Mouse (Mus musculus): Measurements from ENCODE around the gene Alx3. TPM values are rescaled to one million over a fixed set of nuclear protein-coding genes. Genes with fewer than 3 reads are reported as not detected.

Gene Alx3
- polyA plus RNA-seq (2021): 0.10 TPM

- ChIA-PET POLR2A (no interaction called here), CTCF (interaction anchor here (0.7 to 2.3 kb wide), 5 partner anchors 11 to 45 kb away, joined by 3 to 16 read pairs (median 4); no protein-coding TSS in a partner anchor)
- in situ Hi-C loops (cut with MboI; ENCODE audit: low pct_unique_long_range_greater_than_20kb): no loop called here
- ATAC-seq: no peak
- no peak for TF ChIP-seq CTCF (IDR thresholded peaks at IDR 0.05)
- DNase-seq (ENCODE audit: low read depth, low spot score): no peak
- no peaks in the 10 kb centered on the region for H3K27me3 ChIP-seq
Measured at GRCm38 (mm10) chr3:107594662-107595263, at the start of gene Alx3. TSS of gene Alx3 (plus strand) at chr3:107595031.

GRCm38 (mm10) chr3:107545278-107545677 is 49.6 kb upstream of the Alx3 start:
- TF ChIP-seq CTCF (IDR thresholded peaks at IDR 0.05): no peak
- DNase-seq (ENCODE audit: low read depth, low spot score): no peak
- in situ Hi-C loops (cut with MboI; ENCODE audit: low pct_unique_long_range_greater_than_20kb): no loop called here
- CTCF ChIA-PET: no interaction called here
- ATAC-seq: no peak
- POLR2A ChIA-PET: no interaction called here
- H3K27me3 ChIP-seq: no peaks in the 10 kb centered on the region

GRCm38 (mm10) chr3:107545716-107546412 is 49.0 kb upstream of the Alx3 start:
- DNase-seq (ENCODE audit: low read depth, low spot score): no peak
- CTCF ChIA-PET: interaction anchor here (6.2 kb wide), 1 partner anchor 13 kb away, joined by 48 read pairs; no protein-coding TSS in a partner anchor
- in situ Hi-C loops (cut with MboI; ENCODE audit: low pct_unique_long_range_greater_than_20kb): no loop called here
- ATAC-seq: peak; percentile 7
- POLR2A ChIA-PET: no interaction called here
- TF ChIP-seq CTCF (IDR thresholded peaks at IDR 0.05): no peak
- H3K27me3 ChIP-seq: no peaks in the 10 kb centered on the region

GRCm38 (mm10) chr3:107546956-107547355 is 47.9 kb upstream of the Alx3 start:
- no peak for DNase-seq (ENCODE audit: low read depth, low spot score)

GRCm38 (mm10) chr3:107550409-107551049 is 44.3 kb upstream of the Alx3 start:
- CTCF ChIA-PET: interaction anchor here (0.7 to 6.2 kb wide), 26 partner anchors 9 to 216 kb away, joined by 3 to 48 read pairs (median 4); no protein-coding TSS in a partner anchor
- no peaks in the 10 kb centered on the region for H3K27me3 ChIP-seq
- in situ Hi-C loops (cut with MboI; ENCODE audit: low pct_unique_long_range_greater_than_20kb): loop anchor here (10.0 kb wide), 1 partner anchor 144 kb away; the partner anchor contains the start of gene Ahcyl1
- no peak for DNase-seq (ENCODE audit: low read depth, low spot score)
- peak; percentile 32 for ATAC-seq
- POLR2A ChIA-PET: interaction anchor here (0.6 to 1.0 kb wide), 4 partner anchors 21 to 217 kb away, joined by 3 to 9 read pairs (median 4); no protein-coding TSS in a partner anchor
- no peak for TF ChIP-seq CTCF (IDR thresholded peaks at IDR 0.05)

More at GRCm38 (mm10) chr3:107546956-107547355, 47.9 kb upstream of the Alx3 start:
- in situ Hi-C loops (cut with MboI; ENCODE audit: low pct_unique_long_range_greater_than_20kb): no loop called here
- no peaks in the 10 kb centered on the region for H3K27me3 ChIP-seq
- ATAC-seq: peak; percentile 51
- POLR2A ChIA-PET: no interaction called here
- TF ChIP-seq CTCF (IDR thresholded peaks at IDR 0.05): no peak
- CTCF ChIA-PET: interaction anchor here (1.1 to 6.2 kb wide), 2 partner anchors 12 to 34 kb away, joined by 3 to 48 read pairs; no protein-coding TSS in a partner anchor

- CTCF ChIA-PET: interaction anchor here (0.7 to 3.1 kb wide), 6 partner anchors 11 to 312 kb away, joined by 3 to 18 read pairs (median 6); no protein-coding TSS in a partner anchor
- no peaks in the 10 kb centered on the region for H3K27me3 ChIP-seq
- no peak for TF ChIP-seq CTCF (IDR thresholded peaks at IDR 0.05)
Measured at GRCm38 (mm10) chr3:107554842-107555241, 40.0 kb upstream of the Alx3 start, which contains the start of gene Ubl4b. TSS of gene Ubl4b (minus strand) at chr3:107555073.

GRCm38 (mm10) chr3:107558740-107559139 is 36.1 kb upstream of the Alx3 start:
- ATAC-seq: peak; percentile 9
- no peak for TF ChIP-seq CTCF (IDR thresholded peaks at IDR 0.05)
- in situ Hi-C loops (cut with MboI; ENCODE audit: low pct_unique_long_range_greater_than_20kb): loop anchor here (10.0 kb wide), 1 partner anchor 136 kb away; the partner anchor contains the start of gene Ahcyl1
- H3K27me3 ChIP-seq: no peaks in the 10 kb centered on the region
- CTCF ChIA-PET: interaction anchor here (0.6 to 7.1 kb wide), 27 partner anchors 10 to 308 kb away, joined by 3 to 78 read pairs (median 4); no protein-coding TSS in a partner anchor
- no peak for DNase-seq (ENCODE audit: low read depth, low spot score)
- POLR2A ChIA-PET: interaction anchor here (1.0 to 1.8 kb wide), 3 partner anchors 10 to 118 kb away, joined by 3 to 6 read pairs (median 5); no protein-coding TSS in a partner anchor

More at GRCm38 (mm10) chr3:107554842-107555241, 40.0 kb upstream of the Alx3 start, which contains the start of gene Ubl4b:
- POLR2A ChIA-PET: interaction anchor here (0.7 kb wide), 1 partner anchor 11 kb away, joined by 3 read pairs; no protein-coding TSS in a partner anchor
- ATAC-seq (no peak), DNase-seq (ENCODE audit: low read depth, low spot score) (no peak)
- in situ Hi-C loops (cut with MboI; ENCODE audit: low pct_unique_long_range_greater_than_20kb): loop anchor here (10.0 kb wide), 1 partner anchor 140 kb away; the partner anchor contains the start of gene Ahcyl1

- ATAC-seq (peak; percentile 95), DNase-seq (ENCODE audit: low read depth, low spot score) (no peak)
- CTCF ChIA-PET: interaction anchor here (0.6 to 7.1 kb wide), 35 partner anchors 10 to 579 kb away, joined by 3 to 78 read pairs (median 4); partner anchors contain the start of gene Ahcyl1
- POLR2A ChIA-PET: interaction anchor here (1.0 to 1.8 kb wide), 4 partner anchors 10 to 117 kb away, joined by 3 to 6 read pairs (median 4); no protein-coding TSS in a partner anchor
- in situ Hi-C loops (cut with MboI; ENCODE audit: low pct_unique_long_range_greater_than_20kb): loop anchor here (10.0 kb wide), 1 partner anchor 136 kb away; the partner anchor contains the start of gene Ahcyl1
- TF ChIP-seq CTCF (IDR thresholded peaks at IDR 0.05): no peak
- H3K27me3 ChIP-seq: no peaks in the 10 kb centered on the region
Measured at GRCm38 (mm10) chr3:107559183-107559582, 35.6 kb upstream of the Alx3 start.

GRCm38 (mm10) chr3:107562104-107562503 is 32.7 kb upstream of the Alx3 start:
- in situ Hi-C loops (cut with MboI; ENCODE audit: low pct_unique_long_range_greater_than_20kb): loop anchor here (10.0 kb wide), 1 partner anchor 193 kb away; no protein-coding TSS in a partner anchor
- ChIA-PET POLR2A (interaction anchor here (1.3 kb wide), 1 partner anchor 12 kb away, joined by 3 read pairs; no protein-coding TSS in a partner anchor), CTCF (interaction anchor here (1.2 to 7.1 kb wide), 4 partner anchors 8 to 79 kb away, joined by 3 to 78 read pairs (median 4); no protein-coding TSS in a partner anchor)
- no peak for TF ChIP-seq CTCF (IDR thresholded peaks at IDR 0.05)
- DNase-seq (ENCODE audit: low read depth, low spot score) (no peak), ATAC-seq (no peak)
- H3K27me3 ChIP-seq: no peaks in the 10 kb centered on the region

Measured in Patski (cell line).